Mouse (Mus musculus): Measurements from ENCODE around the gene Kbtbd12. TPM values are rescaled to one million over a fixed set of nuclear protein-coding genes. Genes with fewer than 3 reads are reported as not detected.

Kbtbd12 gene
- polyA plus RNA-seq (2015; fragmentation: Nextera tagmentation; extraction: Ambion mirVana) = 0.21 and 0.23 TPM in 2 replicates

GRCm38 (mm10) chr6:88637611-88638301, at the start of gene Kbtbd12:
TSS of gene Kbtbd12 (minus strand) at chr6:88637950.
- Histone ChIP-seq H3K4me2 (no peak within 1 kb of the TSS), H3K36me3 (no peaks in the 10 kb centered on the region), H3K9me3 (peaks cover 10% of the 10 kb centered on the region; the same call in 1 of the 2 replicates), H3K4me3 (no peak within 1 kb of the TSS), H3K4me1 (peaks cover 11% of the 10 kb centered on the region; the same call in 1 of the 2 replicates), H3K27ac (no peak within 1 kb of the TSS), H3K27me3 (no peaks in the 10 kb centered on the region), H3K9ac (no peak within 1 kb of the TSS)
- 91% methylated on average over 5 of the region's 5 CpGs for WGBS
- ATAC-seq (ENCODE audit: insufficient number of reproducible peaks, insufficient read depth, low FRiP score, low TSS enrichment, low read depth) = no peak

GRCm38 (mm10) chr6:88683380-88684053, 45.8 kb upstream of the Kbtbd12 start:
- Histone ChIP-seq H3K27me3 (no peaks in the 10 kb centered on the region), H3K4me3 (no peak overlapping the region), H3K9ac (no peak overlapping the region), H3K4me1 (no peaks in the 10 kb centered on the region), H3K36me3 (no peaks in the 10 kb centered on the region), H3K27ac (no peak overlapping the region), H3K9me3 (no peaks in the 10 kb centered on the region), H3K4me2 (no peak overlapping the region)
- no peak for ATAC-seq (ENCODE audit: insufficient number of reproducible peaks, insufficient read depth, low FRiP score, low TSS enrichment, low read depth)
- 61% methylated on average over 7 of the region's 7 CpGs for WGBS

GRCm38 (mm10) chr6:88681026-88681425, 43.3 kb upstream of the Kbtbd12 start:
- Histone ChIP-seq H3K36me3 (no peaks in the 10 kb centered on the region), H3K4me3 (no peak overlapping the region), H3K9me3 (no peaks in the 10 kb centered on the region), H3K27me3 (no peaks in the 10 kb centered on the region), H3K27ac (no peak overlapping the region), H3K4me1 (no peaks in the 10 kb centered on the region), H3K4me2 (no peak overlapping the region), H3K9ac (no peak overlapping the region)
- ATAC-seq (ENCODE audit: insufficient number of reproducible peaks, insufficient read depth, low FRiP score, low TSS enrichment, low read depth) = no peak
- WGBS = 93% methylated on average over 3 of the region's 3 CpGs

- no peak overlapping the region for H3K27ac ChIP-seq
These were observed 40.0 kb upstream of the Kbtbd12 start for GRCm38 (mm10) chr6:88677738-88678137.

GRCm38 (mm10) chr6:88676753-88677736, 39.3 kb upstream of the Kbtbd12 start:
- no peak overlapping the region for H3K4me3 ChIP-seq
- no peaks in the 10 kb centered on the region for H3K9me3 ChIP-seq
- H3K27ac ChIP-seq = no peak overlapping the region
- H3K4me1 ChIP-seq = no peaks in the 10 kb centered on the region
- H3K36me3 ChIP-seq = no peaks in the 10 kb centered on the region
- no peak overlapping the region for H3K9ac ChIP-seq
- no peak for ATAC-seq (ENCODE audit: insufficient number of reproducible peaks, insufficient read depth, low FRiP score, low TSS enrichment, low read depth)
- H3K4me2 ChIP-seq = no peak overlapping the region
- no peaks in the 10 kb centered on the region for H3K27me3 ChIP-seq
- 88% methylated on average over 6 of the region's 6 CpGs for WGBS

More at GRCm38 (mm10) chr6:88677738-88678137, 40.0 kb upstream of the Kbtbd12 start:
- H3K4me1 ChIP-seq = no peaks in the 10 kb centered on the region
- H3K36me3 ChIP-seq = no peaks in the 10 kb centered on the region
- H3K9ac ChIP-seq = no peak overlapping the region
- ATAC-seq (ENCODE audit: insufficient number of reproducible peaks, insufficient read depth, low FRiP score, low TSS enrichment, low read depth) = no peak
- H3K4me3 ChIP-seq = no peak overlapping the region
- H3K9me3 ChIP-seq = no peaks in the 10 kb centered on the region
- no peaks in the 10 kb centered on the region for H3K27me3 ChIP-seq
- 62% methylated on average over 2 of the region's 2 CpGs for WGBS
- H3K4me2 ChIP-seq = no peak overlapping the region

GRCm38 (mm10) chr6:88675815-88676214, 38.1 kb upstream of the Kbtbd12 start:
- no peak overlapping the region for H3K9ac ChIP-seq
- WGBS = 91% methylated on average over 2 of the region's 2 CpGs
- H3K27ac ChIP-seq = no peak overlapping the region
- H3K9me3 ChIP-seq = no peaks in the 10 kb centered on the region
- no peak overlapping the region for H3K4me3 ChIP-seq
- no peaks in the 10 kb centered on the region for H3K27me3 ChIP-seq
- no peaks in the 10 kb centered on the region for H3K36me3 ChIP-seq
- no peak overlapping the region for H3K4me2 ChIP-seq
- no peaks in the 10 kb centered on the region for H3K4me1 ChIP-seq
- no peak for ATAC-seq (ENCODE audit: insufficient number of reproducible peaks, insufficient read depth, low FRiP score, low TSS enrichment, low read depth)

GRCm38 (mm10) chr6:88662284-88662683, 24.5 kb upstream of the Kbtbd12 start:
- Histone ChIP-seq H3K4me2 (no peak overlapping the region), H3K9me3 (no peaks in the 10 kb centered on the region), H3K4me1 (no peaks in the 10 kb centered on the region), H3K4me3 (no peak overlapping the region), H3K9ac (no peak overlapping the region), H3K27me3 (no peaks in the 10 kb centered on the region), H3K36me3 (no peaks in the 10 kb centered on the region), H3K27ac (no peak overlapping the region)
- ATAC-seq (ENCODE audit: insufficient number of reproducible peaks, insufficient read depth, low FRiP score, low TSS enrichment, low read depth) = no peak
- WGBS = 76% methylated on average over 3 of the region's 3 CpGs

- 89% methylated on average over 2 of the region's 2 CpGs for WGBS
- no peak for ATAC-seq (ENCODE audit: insufficient number of reproducible peaks, insufficient read depth, low FRiP score, low TSS enrichment, low read depth)
- Histone ChIP-seq H3K4me3 (no peak overlapping the region), H3K4me2 (no peak overlapping the region), H3K9me3 (no peaks in the 10 kb centered on the region), H3K27ac (no peak overlapping the region), H3K27me3 (no peaks in the 10 kb centered on the region), H3K4me1 (no peaks in the 10 kb centered on the region), H3K36me3 (no peaks in the 10 kb centered on the region), H3K9ac (no peak overlapping the region)
These were observed 23.9 kb upstream of the Kbtbd12 start for GRCm38 (mm10) chr6:88661696-88662095.

GRCm38 (mm10) chr6:88647564-88648295, 10.0 kb upstream of the Kbtbd12 start:
- WGBS = 65% methylated on average over 4 of the region's 4 CpGs
- Histone ChIP-seq H3K4me3 (no peak overlapping the region), H3K27ac (no peak overlapping the region), H3K27me3 (no peaks in the 10 kb centered on the region), H3K36me3 (no peaks in the 10 kb centered on the region), H3K9ac (no peak overlapping the region), H3K9me3 (no peaks in the 10 kb centered on the region), H3K4me2 (no peak overlapping the region), H3K4me1 (no peaks in the 10 kb centered on the region)
- no peak for ATAC-seq (ENCODE audit: insufficient number of reproducible peaks, insufficient read depth, low FRiP score, low TSS enrichment, low read depth)

- H3K4me3 ChIP-seq = no peak overlapping the region
- peaks cover 5% of the 10 kb centered on the region; the same call in 1 of the 2 replicates for H3K4me1 ChIP-seq
- H3K9me3 ChIP-seq = no peaks in the 10 kb centered on the region
- WGBS = 77% methylated on average over 4 of the region's 4 CpGs
- ATAC-seq (ENCODE audit: insufficient number of reproducible peaks, insufficient read depth, low FRiP score, low TSS enrichment, low read depth) = no peak
- no peak overlapping the region for H3K27ac ChIP-seq
- no peaks in the 10 kb centered on the region for H3K36me3 ChIP-seq
- H3K4me2 ChIP-seq = no peak overlapping the region
- no peaks in the 10 kb centered on the region for H3K27me3 ChIP-seq
- H3K9ac ChIP-seq = no peak overlapping the region
These were observed 7.0 kb upstream of the Kbtbd12 start for GRCm38 (mm10) chr6:88644786-88645185.
